Mouse (Mus musculus) frontal cortex, adult (tissue): ENCODE data around the gene Daxx.

Experiments
- ATAC-seq: cut with Nextera tagmentation; 2 replicates; pipeline ENCODE4 v1.9.2; 2017; ENCODE audit warnings: mild to moderate bottlenecking, moderate library complexity, mixed read lengths; ENCODE audit not compliant: low TSS enrichment

Daxx gene

GRCm38 (mm10) chr17:33920282-33921097, 11.3 kb downstream of the Daxx start:
- peak; percentile 35 for ATAC-seq

- no peak for ATAC-seq
Observed at GRCm38 (mm10) chr17:33921361-33921760, 12.1 kb downstream of the Daxx start.

DNA sequence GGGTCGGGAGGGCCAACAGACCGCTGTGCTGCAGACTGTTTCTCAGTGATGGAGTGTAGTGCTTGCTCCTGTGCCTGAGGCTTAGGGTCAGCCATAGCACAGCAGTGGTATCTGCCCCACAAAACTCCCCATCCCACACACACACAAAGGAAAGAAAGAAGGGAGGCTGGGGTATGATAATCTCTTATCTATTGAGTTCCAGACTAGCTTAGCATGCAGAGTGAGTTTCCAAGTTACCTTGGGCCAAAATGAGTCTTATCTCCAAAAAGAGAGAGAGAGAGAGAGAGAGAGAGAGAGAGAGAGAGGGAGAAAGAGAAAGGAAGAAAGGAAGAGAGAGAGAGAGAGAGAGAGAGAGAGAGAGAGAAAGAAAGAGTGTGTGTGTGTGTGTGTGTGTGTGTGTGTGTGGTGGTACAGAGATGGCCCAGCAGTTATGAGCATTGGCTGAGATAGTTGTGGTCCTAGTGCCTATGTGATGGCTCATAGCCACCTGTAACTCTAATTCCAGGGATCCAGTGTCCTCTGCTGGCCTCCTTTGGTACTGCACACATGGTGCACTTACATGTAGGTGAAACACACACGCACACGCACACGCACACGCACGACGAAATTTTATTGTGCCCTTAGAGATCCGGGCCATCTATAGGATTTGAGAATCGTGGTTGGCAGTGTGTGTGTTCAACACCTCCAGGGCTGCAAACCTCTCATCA, 15.5 kb downstream of the Daxx start:
- no peak for ATAC-seq

DNA sequence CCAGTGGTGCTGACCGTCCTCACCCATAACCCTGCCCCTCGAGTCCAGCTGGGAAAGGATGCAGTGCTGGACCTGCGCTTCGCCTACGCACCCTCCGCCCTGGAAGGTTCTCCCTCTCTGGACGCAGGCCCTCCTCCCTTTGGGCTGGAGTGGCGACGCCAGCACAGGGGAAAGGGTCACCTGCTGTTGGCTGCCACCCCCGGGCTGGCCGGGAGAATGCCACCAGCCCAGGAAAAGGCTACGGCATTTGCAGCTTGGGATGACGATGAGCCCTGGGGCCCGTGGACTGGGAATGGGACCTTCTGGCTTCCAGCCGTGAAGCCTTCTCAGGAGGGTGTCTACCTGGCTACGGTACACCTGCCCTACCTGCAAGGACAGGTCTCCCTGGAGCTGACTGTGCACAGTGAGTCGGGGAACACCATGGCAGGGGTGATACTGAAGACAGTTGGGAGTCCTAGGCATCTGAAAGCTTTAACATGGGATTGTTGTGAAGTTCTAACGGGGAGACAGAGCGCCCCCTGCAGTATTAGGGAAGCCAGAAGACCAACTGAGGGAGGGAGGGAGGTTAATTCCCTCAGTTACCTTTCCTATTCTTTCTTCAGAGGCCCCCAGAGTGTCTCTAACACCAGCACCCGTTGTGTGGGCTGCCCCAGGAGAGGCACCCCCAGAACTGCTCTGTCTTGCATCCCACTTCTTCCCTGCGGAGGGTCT, 16.3 kb downstream of the Daxx start:
- ATAC-seq: no peak

DNA sequence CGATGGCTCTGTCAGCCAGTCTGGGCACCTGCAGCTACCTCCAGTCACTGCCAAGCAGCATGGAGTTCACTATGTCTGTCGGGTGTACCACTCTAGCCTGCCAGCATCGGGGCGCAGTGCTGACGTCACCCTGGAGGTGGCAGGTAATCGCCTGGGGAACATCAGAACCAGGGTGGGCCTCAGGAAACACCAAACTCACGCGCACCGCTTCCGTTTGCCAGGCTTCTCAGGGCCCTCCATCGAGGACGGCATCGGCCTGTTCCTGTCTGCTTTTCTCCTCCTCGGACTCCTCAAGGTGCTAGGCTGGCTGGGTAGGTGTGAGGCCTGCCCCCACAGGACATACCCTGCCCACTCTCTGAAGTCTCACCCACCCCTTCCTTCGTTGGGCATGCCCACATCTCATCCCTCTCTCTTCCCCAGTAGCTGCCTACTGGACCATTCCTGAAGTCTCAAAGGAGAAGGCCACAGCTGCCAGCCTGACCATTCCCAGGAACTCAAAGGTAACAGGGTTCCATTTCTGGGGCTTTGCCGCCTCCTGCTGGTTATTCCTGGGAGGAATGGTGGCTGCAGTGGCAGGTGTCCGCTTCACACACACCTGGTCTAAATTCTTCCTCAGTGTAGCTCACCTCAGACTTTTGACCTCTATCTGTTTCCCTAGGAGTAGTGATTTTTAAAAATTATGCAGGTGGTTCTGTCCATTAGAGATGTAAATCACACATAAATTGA, 17.2 kb downstream of the Daxx start:
- ATAC-seq: no peak

DNA sequence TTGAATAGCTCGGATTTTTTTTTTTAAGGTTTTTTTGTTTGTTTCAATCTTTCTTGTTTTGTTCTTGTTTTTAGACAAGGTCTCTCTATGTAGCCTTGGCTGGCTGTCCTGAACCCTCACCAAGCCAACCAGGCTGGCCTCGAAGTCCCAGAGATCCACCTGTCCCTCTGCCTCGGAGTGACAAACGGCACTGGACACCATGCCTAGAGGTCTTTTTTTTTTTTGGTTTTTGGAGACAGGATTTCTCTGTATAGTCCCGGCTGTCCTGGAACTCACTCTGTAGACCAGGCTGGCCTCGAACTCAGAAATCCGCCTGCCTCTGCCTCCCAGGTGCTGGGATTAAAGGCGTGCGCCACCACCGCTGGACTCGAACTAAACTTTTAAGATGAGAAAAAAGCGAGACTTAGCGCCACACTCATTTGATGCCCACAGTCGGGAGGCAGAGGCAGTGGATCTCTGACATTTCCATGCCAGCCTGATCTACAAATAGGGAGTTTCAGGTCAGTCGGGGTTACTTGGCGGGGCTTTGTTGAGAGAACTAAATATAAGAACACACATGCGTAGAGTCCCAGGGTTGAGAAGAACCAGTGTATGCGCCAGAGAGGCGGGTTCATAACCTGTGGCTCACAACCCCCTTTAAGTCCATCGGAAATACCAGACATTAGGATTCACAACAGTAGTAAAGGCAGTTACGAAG, 19.2 kb downstream of the Daxx start:
- ATAC-seq: no peak

GRCm38 (mm10) chr17:33929371-33930279, 20.4 kb downstream of the Daxx start, which contains the start of gene Rgl2:
Gene Rgl2 (plus strand): TSS chr17:33929543.
- peak; percentile 68 for ATAC-seq

- ATAC-seq: peak; percentile 51
Observed at GRCm38 (mm10) chr17:33930280-33931158, 21.3 kb downstream of the Daxx start.

GRCm38 (mm10) chr17:33931159-33931866, 22.1 kb downstream of the Daxx start:
- peak; percentile 2; the same call in 1 of the 2 replicates for ATAC-seq

DNA sequence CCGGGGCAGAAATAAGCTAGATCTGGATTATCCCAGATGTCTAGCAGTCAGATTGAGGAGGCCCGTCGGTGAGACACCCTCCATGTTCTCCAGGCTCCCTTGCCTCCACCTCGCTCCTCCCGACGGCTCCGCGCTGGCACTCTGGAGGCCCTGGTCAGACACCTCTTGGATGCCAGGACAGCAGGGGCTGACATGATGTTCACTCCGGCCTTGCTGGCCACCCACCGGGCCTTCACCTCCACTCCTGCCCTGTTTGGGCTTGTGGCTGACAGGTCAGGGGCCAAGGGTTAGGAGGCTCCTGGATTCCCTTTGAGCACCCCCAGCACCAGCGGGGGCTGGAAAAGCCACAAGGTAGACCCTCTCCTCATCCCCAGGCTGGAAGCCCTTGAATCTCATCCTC, 22.7 kb downstream of the Daxx start:
- ATAC-seq: no peak

DNA sequence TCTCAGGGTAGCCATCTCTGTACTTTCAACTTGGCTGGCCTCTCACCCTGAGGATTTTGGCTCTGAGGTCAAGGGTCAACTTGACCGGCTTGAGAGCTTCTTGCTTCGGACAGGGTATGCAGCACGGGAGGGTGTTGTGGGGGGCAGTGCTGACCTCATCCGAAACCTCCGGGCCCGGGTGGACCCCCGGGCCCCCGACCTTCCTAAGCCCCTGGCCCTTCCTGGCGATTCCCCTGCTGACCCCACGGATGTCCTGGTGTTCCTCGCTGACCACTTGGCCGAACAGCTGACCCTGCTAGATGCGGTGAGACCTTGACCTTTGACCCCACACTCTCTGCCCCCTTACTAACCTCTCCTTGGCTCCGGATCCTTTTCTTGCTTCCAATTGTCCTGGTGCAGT, 23.2 kb downstream of the Daxx start:
- no peak for ATAC-seq

GRCm38 (mm10) chr17:33932970-33933369, 23.8 kb downstream of the Daxx start:
- no peak for ATAC-seq

DNA sequence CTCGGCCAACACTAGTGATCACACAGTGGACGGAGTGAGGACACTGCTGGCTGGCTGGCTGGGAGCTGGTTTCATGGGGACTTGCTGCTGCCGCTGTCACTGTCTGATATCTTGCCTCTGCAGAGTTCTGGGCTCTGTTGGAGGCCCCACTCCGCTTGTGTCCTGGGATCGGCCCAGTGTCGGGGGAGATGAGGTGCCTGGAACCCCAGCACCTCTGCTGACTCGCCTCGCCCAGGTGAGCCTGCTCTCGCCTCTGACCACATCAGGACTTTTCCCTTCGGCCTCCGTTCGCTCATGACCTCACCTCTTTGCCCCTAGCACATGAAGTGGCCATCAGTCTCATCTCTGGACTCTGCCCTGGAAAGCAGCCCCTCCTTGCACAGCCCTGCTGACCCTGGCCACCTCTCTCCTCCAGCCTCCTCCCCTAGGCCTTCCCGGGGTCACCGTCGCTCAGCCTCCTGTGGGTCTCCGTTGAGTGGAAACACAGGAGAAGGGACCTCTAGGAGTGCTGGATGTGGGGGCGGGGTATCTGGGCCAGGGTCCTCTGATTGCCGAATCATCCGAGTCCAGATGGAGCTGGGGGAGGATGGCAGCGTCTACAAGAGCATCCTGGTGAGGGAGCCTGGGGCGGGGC, 26.3 kb downstream of the Daxx start:
- ATAC-seq: no peak

GRCm38 (mm10) chr17:33936993-33937392, 27.8 kb downstream of the Daxx start:
- no peak for ATAC-seq

- ATAC-seq: no peak
Observed at GRCm38 (mm10) chr17:33938783-33939182, 29.6 kb downstream of the Daxx start.

GRCm38 (mm10) chr17:33940206-33940805, 31.1 kb downstream of the Daxx start, which contains the start of the genes Pfdn6 and Wdr46:
Gene Pfdn6 (minus strand): TSS chr17:33940343.
Gene Wdr46 (plus strand): TSS chr17:33940660.
- ATAC-seq: peak; percentile 90

- no peak for ATAC-seq
Observed at GRCm38 (mm10) chr17:33940981-33941380, 31.8 kb downstream of the Daxx start.
